Mouse (Mus musculus): ENCODE data around the gene Hmg20b. TPM values are rescaled to one million over a fixed set of nuclear protein-coding genes. Genes with fewer than 3 reads are reported as not detected.

The Hmg20b gene
- polyA plus RNA-seq, 1 experiment from 2014 or later = 100 TPM

DNA sequence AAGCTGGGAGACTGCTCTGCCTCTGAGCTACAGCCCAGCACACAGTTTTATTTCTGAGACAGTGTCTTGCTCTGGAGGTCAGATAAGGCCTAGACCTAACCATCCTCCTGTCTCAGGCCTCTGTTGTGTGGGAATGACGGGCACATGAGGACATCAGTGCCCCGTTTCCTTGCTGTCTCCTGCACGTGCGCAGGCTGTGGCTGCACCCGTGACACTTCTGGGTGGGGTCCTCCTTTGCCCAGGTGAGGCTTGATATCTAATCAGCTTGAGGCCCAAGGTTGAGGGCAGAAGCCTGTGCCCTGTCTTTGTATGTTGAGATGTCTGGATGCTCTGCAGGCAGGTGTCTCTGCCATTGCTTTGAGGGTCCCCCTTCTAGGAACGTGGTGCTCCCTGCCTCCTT, 42.0 kb upstream of the Hmg20b start:
- DNase-seq (ENCODE audit: low spot score) = no peak
- Histone ChIP-seq H3K4me3 (ENCODE audit: low read depth, low read length) (no peak overlapping the region), H3K4me1 (replicated peaks; ENCODE audit: control insufficient read depth, insufficient read depth, low read length) (peaks cover 2% of the 10 kb centered on the region; the same call in 1 of the 2 replicates), H3K9me3 (ENCODE audit: control insufficient read depth, low read length) (no peaks in the 10 kb centered on the region), H3K27ac (ENCODE audit: low read depth, low read length) (no peak overlapping the region), H3K9ac (ENCODE audit: low read depth, low read length) (no peak overlapping the region), H3K4me2 (replicated peaks; ENCODE audit: low read depth, low read length) (no peak overlapping the region), H3K36me3 (ENCODE audit: control insufficient read depth, insufficient read depth, low read length) (peaks cover 3% of the 10 kb centered on the region; the same call in 1 of the 2 replicates), H3K27me3 (ENCODE audit: control insufficient read depth, insufficient read depth, low read length) (no peaks in the 10 kb centered on the region)
- no peak for ATAC-seq (ENCODE audit: low FRiP score)
- WGBS = 84% methylated on average over 6 of the region's 6 CpGs

DNA sequence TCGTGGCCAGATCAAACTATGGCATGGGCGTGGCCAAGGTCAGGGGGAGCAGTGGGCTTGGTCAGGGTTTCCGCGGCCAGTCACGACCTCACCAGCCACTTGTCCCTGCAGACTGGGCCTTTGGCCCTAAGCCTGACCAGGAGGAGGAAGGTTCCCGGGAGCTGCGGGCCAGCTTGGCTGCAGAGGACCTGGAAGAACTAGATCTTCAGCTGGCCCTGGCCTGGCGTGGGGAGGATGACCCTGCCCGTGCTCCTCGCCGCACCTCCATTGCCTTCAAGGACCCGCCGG, 40.3 kb upstream of the Hmg20b start:
- Histone ChIP-seq H3K27ac (ENCODE audit: low read depth, low read length) (no peak overlapping the region), H3K4me1 (replicated peaks; ENCODE audit: control insufficient read depth, insufficient read depth, low read length) (peaks cover 2% of the 10 kb centered on the region; the same call in 1 of the 2 replicates)
- WGBS = 92% methylated on average over 13 of the region's 13 CpGs

DNA sequence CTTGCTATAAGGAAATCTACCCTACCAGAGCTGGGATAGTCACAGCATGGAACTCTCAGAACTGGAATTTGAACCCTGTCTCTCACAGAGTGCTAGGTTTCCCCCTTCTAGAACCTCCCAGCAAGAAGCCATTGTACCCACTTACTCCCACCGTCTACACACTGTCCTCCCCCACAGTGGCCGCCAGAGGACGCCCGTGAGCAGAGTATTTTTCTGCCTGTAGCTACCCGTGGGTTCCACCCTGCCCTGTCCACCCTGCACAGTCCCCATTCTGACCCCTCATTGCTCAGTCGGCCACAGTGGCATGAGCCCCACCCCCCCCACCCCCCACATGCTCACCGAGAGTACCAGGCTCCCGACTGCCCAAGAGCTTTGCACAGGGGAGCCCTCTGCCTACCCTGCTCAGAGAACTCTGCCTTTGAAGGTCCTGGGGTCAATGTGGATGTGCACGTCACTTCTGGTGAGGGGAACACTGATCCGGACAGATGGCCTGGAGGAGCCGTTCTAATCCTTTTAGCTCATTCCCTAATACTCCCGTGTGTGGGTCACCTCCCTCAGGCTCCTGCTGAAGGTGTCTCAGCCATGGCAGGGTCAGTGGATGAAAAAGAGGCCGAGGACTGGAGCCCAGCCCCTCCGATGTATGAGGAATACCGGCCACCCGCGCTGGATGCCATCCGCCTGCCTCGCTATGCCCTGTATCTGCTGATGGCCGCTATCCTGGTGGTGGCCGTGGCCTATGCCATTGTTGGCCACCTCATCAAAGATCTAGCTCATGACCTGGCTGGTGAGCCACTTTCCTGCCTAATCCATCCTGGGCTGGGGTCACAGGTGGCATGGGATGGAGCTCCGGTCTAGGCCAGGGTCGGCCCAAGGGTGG, 39.8 kb upstream of the Hmg20b start:
- ATAC-seq (ENCODE audit: low FRiP score) (peak; percentile 31; the same call in 1 of the 2 replicates), DNase-seq (ENCODE audit: low spot score) (peak; percentile 81)
- peaks cover 7% of the 10 kb centered on the region; the same call in 1 of the 2 replicates for H3K4me1 ChIP-seq (replicated peaks; ENCODE audit: control insufficient read depth, insufficient read depth, low read length)
- H3K36me3 ChIP-seq (ENCODE audit: control insufficient read depth, insufficient read depth, low read length) = peaks cover 4% of the 10 kb centered on the region; the same call in 1 of the 2 replicates
- no peaks in the 10 kb centered on the region for H3K9me3 ChIP-seq (ENCODE audit: control insufficient read depth, low read length)
- 62% methylated on average over 23 of the region's 23 CpGs for WGBS
- no peak overlapping the region for H3K9ac ChIP-seq (ENCODE audit: low read depth, low read length)
- no peak overlapping the region for H3K4me2 ChIP-seq (replicated peaks; ENCODE audit: low read depth, low read length)
- no peaks in the 10 kb centered on the region for H3K27me3 ChIP-seq (ENCODE audit: control insufficient read depth, insufficient read depth, low read length)
- H3K4me3 ChIP-seq (ENCODE audit: low read depth, low read length) = no peak overlapping the region
- H3K27ac ChIP-seq (ENCODE audit: low read depth, low read length) = no peak overlapping the region

More for the DNA sequence above, 40.3 kb upstream of the Hmg20b start:
- peaks cover 4% of the 10 kb centered on the region; the same call in 1 of the 2 replicates for H3K36me3 ChIP-seq (ENCODE audit: control insufficient read depth, insufficient read depth, low read length)
- DNase-seq (ENCODE audit: low spot score) = no peak
- no peak overlapping the region for H3K4me3 ChIP-seq (ENCODE audit: low read depth, low read length)
- no peak overlapping the region for H3K4me2 ChIP-seq (replicated peaks; ENCODE audit: low read depth, low read length)
- H3K9me3 ChIP-seq (ENCODE audit: control insufficient read depth, low read length) = no peaks in the 10 kb centered on the region
- ATAC-seq (ENCODE audit: low FRiP score) = no peak
- no peaks in the 10 kb centered on the region for H3K27me3 ChIP-seq (ENCODE audit: control insufficient read depth, insufficient read depth, low read length)
- H3K9ac ChIP-seq (ENCODE audit: low read depth, low read length) = no peak overlapping the region

DNA sequence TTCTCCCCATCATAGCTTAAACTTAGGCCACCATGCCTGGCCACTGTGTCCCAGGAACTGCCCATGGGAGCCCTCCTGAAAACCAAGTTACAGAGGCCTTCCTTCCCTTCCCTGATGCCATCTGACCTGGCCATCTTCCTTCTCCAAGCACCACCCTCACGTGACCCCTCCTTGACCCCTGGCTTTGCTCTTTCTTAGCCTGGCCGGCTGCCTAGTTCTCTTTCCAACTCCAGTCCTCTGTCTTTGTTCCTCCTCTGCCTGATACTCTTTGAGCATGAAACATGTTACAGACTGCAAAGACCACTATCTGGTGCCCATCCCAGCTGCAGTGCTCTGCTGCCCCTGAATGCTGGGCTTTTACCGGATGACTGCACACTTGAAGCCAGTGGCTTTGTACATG, 39.1 kb upstream of the Hmg20b start:
- DNase-seq (ENCODE audit: low spot score) (no peak), ATAC-seq (ENCODE audit: low FRiP score) (no peak)
- Histone ChIP-seq H3K4me3 (ENCODE audit: low read depth, low read length) (no peak overlapping the region), H3K36me3 (ENCODE audit: control insufficient read depth, insufficient read depth, low read length) (peaks cover 4% of the 10 kb centered on the region; the same call in 1 of the 2 replicates), H3K9ac (ENCODE audit: low read depth, low read length) (no peak overlapping the region), H3K9me3 (ENCODE audit: control insufficient read depth, low read length) (no peaks in the 10 kb centered on the region), H3K27me3 (ENCODE audit: control insufficient read depth, insufficient read depth, low read length) (no peaks in the 10 kb centered on the region), H3K27ac (ENCODE audit: low read depth, low read length) (no peak overlapping the region), H3K4me2 (replicated peaks; ENCODE audit: low read depth, low read length) (no peak overlapping the region), H3K4me1 (replicated peaks; ENCODE audit: control insufficient read depth, insufficient read depth, low read length) (peaks cover 10% of the 10 kb centered on the region; the same call in 1 of the 2 replicates)
- 42% methylated on average over 3 of the region's 3 CpGs for WGBS

DNA sequence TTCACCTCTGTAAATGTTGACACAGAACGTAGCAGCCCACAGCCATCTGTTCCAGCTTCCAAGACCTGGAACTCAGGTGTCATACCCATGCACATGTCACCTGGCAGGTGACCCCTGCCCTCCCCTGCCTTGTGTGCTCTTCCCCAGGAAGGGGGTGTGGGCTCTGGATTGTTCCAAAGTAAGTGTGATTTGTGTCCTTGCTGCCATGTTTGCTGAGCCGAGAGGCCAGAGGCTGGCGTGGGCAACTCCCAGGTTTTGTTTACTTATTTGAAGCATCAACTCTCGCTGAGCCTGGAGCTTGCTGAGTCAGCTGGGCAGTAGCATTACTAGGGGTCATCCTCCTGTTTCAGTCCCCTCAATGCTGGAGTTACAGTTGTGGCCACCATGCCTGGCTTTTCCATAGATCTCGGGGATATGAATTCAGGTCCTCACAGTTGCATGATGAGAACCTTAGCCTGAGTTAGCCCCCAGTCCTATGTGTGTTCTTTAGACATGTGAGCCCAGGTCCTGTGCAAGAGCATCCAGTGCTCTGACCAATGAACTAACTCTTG, 38.3 kb upstream of the Hmg20b start, which contains the start of gene Gm48552:
Gene Gm48552, plus strand, starts transcription at position 501 of the 551 bp plus-strand sequence.
- H3K4me3 ChIP-seq (ENCODE audit: low read depth, low read length) = no peak within 1 kb of the TSS
- H3K27ac ChIP-seq (ENCODE audit: low read depth, low read length) = no peak within 1 kb of the TSS
- DNase-seq (ENCODE audit: low spot score) (no peak), ATAC-seq (ENCODE audit: low FRiP score) (no peak)
- H3K4me1 ChIP-seq (replicated peaks; ENCODE audit: control insufficient read depth, insufficient read depth, low read length) = peaks cover 10% of the 10 kb centered on the region; the same call in 1 of the 2 replicates
- 90% methylated on average over 5 of the region's 5 CpGs for WGBS
- H3K4me2 ChIP-seq (replicated peaks; ENCODE audit: low read depth, low read length) = no peak within 1 kb of the TSS
- H3K9ac ChIP-seq (ENCODE audit: low read depth, low read length) = no peak within 1 kb of the TSS
- H3K27me3 ChIP-seq (ENCODE audit: control insufficient read depth, insufficient read depth, low read length) = no peaks in the 10 kb centered on the region
- peaks cover 4% of the 10 kb centered on the region; the same call in 1 of the 2 replicates for H3K36me3 ChIP-seq (ENCODE audit: control insufficient read depth, insufficient read depth, low read length)
- H3K9me3 ChIP-seq (ENCODE audit: control insufficient read depth, low read length) = no peaks in the 10 kb centered on the region

DNA sequence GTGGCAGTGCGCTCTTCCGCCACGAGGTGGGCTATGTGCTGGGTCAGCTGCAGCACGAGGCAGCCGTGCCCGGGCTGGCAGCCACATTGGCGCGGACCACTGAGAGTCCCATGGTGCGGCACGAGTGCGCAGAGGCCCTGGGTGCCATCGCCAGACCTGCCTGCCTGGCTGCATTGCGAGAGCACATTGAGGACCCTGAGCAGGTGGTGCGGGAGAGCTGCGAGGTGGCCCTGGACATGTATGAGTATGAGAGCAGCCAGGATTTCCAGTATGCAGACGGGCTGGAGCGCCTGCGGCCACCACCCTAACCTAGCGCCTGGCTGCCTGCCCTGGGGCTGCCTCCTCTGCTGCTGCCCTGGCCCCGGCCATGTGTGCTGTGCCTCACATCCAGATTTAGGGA, 37.4 kb upstream of the Hmg20b start:
- peaks cover 4% of the 10 kb centered on the region; the same call in 1 of the 2 replicates for H3K36me3 ChIP-seq (ENCODE audit: control insufficient read depth, insufficient read depth, low read length)
- H3K4me1 ChIP-seq (replicated peaks; ENCODE audit: control insufficient read depth, insufficient read depth, low read length) = peaks cover 8% of the 10 kb centered on the region; the same call in 1 of the 2 replicates
- DNase-seq (ENCODE audit: low spot score) = no peak
- H3K4me2 ChIP-seq (replicated peaks; ENCODE audit: low read depth, low read length) = no peak overlapping the region
- ATAC-seq (ENCODE audit: low FRiP score) = no peak
- H3K4me3 ChIP-seq (ENCODE audit: low read depth, low read length) = no peak overlapping the region
- no peak overlapping the region for H3K9ac ChIP-seq (ENCODE audit: low read depth, low read length)
- no peak overlapping the region for H3K27ac ChIP-seq (ENCODE audit: low read depth, low read length)
- H3K27me3 ChIP-seq (ENCODE audit: control insufficient read depth, insufficient read depth, low read length) = no peaks in the 10 kb centered on the region
- WGBS = 96% methylated on average over 20 of the region's 20 CpGs
- H3K9me3 ChIP-seq (ENCODE audit: control insufficient read depth, low read length) = no peaks in the 10 kb centered on the region

DNA sequence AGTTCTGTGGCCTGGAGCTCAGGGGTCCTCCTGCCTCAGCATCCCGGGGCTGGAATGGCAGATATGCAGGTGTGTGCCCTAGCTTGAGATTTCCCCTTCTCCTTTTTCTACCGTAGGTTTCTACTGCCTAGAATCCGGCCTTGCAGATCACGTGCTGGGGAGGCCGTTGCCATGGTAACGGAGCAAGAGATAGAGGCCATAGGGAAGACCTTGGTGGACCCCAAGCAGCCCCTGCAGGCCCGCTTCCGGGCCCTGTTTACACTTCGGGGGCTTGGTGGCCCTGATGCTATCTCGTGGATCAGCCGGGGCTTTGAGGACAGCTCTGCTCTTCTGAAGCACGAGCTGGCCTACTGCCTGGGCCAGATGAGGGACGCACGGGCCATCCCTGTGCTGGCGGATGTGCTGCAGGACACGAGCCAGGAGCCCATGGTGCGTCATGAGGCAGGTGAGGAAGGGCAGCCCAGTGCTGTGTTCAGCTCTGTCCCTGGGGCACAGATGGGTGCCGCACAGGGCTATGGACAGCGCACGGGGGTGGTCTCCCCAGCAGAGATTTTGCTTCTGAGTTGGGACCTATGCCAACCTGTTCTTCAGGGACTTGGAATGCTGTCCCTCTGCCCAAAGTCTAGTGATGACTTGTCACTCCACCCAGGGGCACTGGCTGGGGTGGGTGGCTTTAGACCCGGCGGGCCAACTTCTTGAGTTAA, 35.5 kb upstream of the Hmg20b start:
- DNase-seq (ENCODE audit: low spot score) (no peak), ATAC-seq (ENCODE audit: low FRiP score) (no peak)
- 84% methylated on average over 22 of the region's 22 CpGs for WGBS
- Histone ChIP-seq H3K27me3 (ENCODE audit: control insufficient read depth, insufficient read depth, low read length) (no peaks in the 10 kb centered on the region), H3K36me3 (ENCODE audit: control insufficient read depth, insufficient read depth, low read length) (peaks cover 4% of the 10 kb centered on the region; the same call in 1 of the 2 replicates), H3K9me3 (ENCODE audit: control insufficient read depth, low read length) (no peaks in the 10 kb centered on the region), H3K9ac (ENCODE audit: low read depth, low read length) (no peak overlapping the region), H3K27ac (ENCODE audit: low read depth, low read length) (no peak overlapping the region), H3K4me3 (ENCODE audit: low read depth, low read length) (no peak overlapping the region; the same call in 1 of the 2 replicates), H3K4me1 (replicated peaks; ENCODE audit: control insufficient read depth, insufficient read depth, low read length) (peaks cover 8% of the 10 kb centered on the region; the same call in 1 of the 2 replicates), H3K4me2 (replicated peaks; ENCODE audit: low read depth, low read length) (no peak overlapping the region; the same call in 1 of the 2 replicates)

DNA sequence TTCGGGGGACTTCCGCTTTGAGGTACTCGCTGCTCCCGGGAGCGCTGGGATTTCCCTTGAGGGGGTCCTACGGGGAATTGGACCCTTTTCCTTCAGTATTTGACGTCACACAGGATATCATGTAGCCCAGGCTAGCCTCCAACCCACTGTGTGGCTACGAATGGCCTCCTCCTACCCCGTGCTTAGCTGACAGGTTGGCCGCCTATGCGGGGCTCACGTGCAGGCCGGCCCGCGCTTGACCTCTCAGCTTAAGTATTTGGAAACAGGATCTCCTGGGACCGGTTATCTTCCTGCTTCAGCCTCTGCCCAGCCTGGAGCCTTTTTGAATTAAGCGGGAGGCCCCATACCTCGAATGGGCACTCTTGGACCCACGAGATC, 34.3 kb upstream of the Hmg20b start:
- H3K4me3 ChIP-seq (ENCODE audit: low read depth, low read length) = peak overlapping the region; percentile 96
- WGBS = 1% methylated on average over 19 of the region's 19 CpGs
- H3K36me3 ChIP-seq (ENCODE audit: control insufficient read depth, insufficient read depth, low read length) = peaks cover 4% of the 10 kb centered on the region; the same call in 1 of the 2 replicates
- DNase-seq (ENCODE audit: low spot score) = no peak
- ATAC-seq (ENCODE audit: low FRiP score) = peak; percentile 36
- no peaks in the 10 kb centered on the region for H3K27me3 ChIP-seq (ENCODE audit: control insufficient read depth, insufficient read depth, low read length)
- peak overlapping the region; percentile 91 for H3K4me2 ChIP-seq (replicated peaks; ENCODE audit: low read depth, low read length)
- peak overlapping the region; percentile 85 for H3K9ac ChIP-seq (ENCODE audit: low read depth, low read length)
- no peaks in the 10 kb centered on the region for H3K9me3 ChIP-seq (ENCODE audit: control insufficient read depth, low read length)
- H3K27ac ChIP-seq (ENCODE audit: low read depth, low read length) = peak overlapping the region; percentile 72; the same call in 1 of the 2 replicates
- peaks cover 8% of the 10 kb centered on the region; the same call in 1 of the 2 replicates for H3K4me1 ChIP-seq (replicated peaks; ENCODE audit: control insufficient read depth, insufficient read depth, low read length)

All from hindbrain, embryonic 11.5 days (tissue).